Mouse (Mus musculus): ENCODE data around the gene 4930539E08Rik. TPM values are rescaled to one million over a fixed set of nuclear protein-coding genes. Genes with fewer than 3 reads are reported as not detected.

Gene 4930539E08Rik
- polyA plus RNA-seq, 1 experiment from 2014 or later: 1.2 TPM

DNA sequence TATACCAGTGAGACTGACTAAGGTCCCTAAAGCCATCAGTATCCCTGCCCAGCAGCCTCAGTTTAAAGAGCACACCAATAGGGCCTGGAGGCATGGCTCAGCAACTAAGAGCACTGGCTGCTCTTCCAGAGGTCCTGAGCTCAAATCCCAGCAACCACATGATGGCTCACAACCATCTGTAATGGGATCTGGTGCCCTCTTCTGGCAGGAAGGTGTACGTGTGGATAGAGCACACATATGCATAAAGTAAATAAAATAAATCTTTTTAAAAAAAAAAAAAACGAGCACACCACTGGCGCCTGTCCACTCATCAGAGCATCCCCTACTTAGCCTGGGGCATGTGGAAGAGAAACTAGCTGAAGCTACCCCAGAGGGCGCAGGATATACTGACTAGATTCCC lies 13.6 kb downstream of the 4930539E08Rik start:
- H3K4me3 ChIP-seq (replicated peaks; ENCODE audit: low read length): no peak overlapping the region
- no peaks in the 10 kb centered on the region for H3K36me3 ChIP-seq (replicated peaks; ENCODE audit: control insufficient read depth, insufficient read depth)
- H3K27ac ChIP-seq: no peak overlapping the region
- H3K27me3 ChIP-seq (ENCODE audit: control insufficient read depth, insufficient read depth, low read length): no peaks in the 10 kb centered on the region
- no peak overlapping the region for H3K9ac ChIP-seq
- no peaks in the 10 kb centered on the region for H3K9me3 ChIP-seq (ENCODE audit: control insufficient read depth, low read length)
- peaks cover 13% of the 10 kb centered on the region for H3K4me1 ChIP-seq (replicated peaks; ENCODE audit: control insufficient read depth, insufficient read depth, low read length)
- H3K4me2 ChIP-seq (replicated peaks): no peak overlapping the region
- WGBS: 76% methylated on average over 4 of the region's 4 CpGs
- DNase-seq (ENCODE audit: low spot score): no peak
- ATAC-seq (ENCODE audit: low FRiP score): no peak

DNA sequence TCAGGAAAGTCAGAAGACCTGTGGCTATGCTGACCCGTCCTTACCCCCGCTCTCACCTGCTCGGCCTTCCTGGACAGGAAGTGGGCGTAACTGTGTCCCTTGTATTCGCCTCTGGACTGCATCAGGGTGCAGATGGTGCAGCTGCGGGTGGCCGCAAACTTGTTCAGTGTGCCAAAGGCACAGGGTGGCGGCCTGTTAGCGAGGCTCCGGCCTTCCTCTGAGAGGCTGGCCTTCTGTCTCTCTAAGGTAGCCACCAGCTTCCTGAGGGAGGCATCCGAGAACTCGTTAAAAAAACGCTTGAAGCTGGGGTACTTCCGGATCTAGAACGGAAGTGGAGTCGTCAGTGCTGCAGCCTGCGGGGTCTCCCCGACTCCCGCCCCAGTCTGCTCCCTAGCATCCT lies 15.7 kb downstream of the 4930539E08Rik start:
- Histone ChIP-seq H3K27me3 (ENCODE audit: control insufficient read depth, insufficient read depth, low read length) (no peaks in the 10 kb centered on the region), H3K27ac (no peak overlapping the region), H3K4me1 (replicated peaks; ENCODE audit: control insufficient read depth, insufficient read depth, low read length) (peaks cover 1% of the 10 kb centered on the region), H3K4me3 (replicated peaks; ENCODE audit: low read length) (no peak overlapping the region), H3K36me3 (replicated peaks; ENCODE audit: control insufficient read depth, insufficient read depth) (no peaks in the 10 kb centered on the region), H3K4me2 (replicated peaks) (no peak overlapping the region), H3K9ac (no peak overlapping the region), H3K9me3 (ENCODE audit: control insufficient read depth, low read length) (no peaks in the 10 kb centered on the region)
- no peak for DNase-seq (ENCODE audit: low spot score)
- no peak for ATAC-seq (ENCODE audit: low FRiP score)
- 77% methylated on average over 19 of the region's 19 CpGs for WGBS

DNA sequence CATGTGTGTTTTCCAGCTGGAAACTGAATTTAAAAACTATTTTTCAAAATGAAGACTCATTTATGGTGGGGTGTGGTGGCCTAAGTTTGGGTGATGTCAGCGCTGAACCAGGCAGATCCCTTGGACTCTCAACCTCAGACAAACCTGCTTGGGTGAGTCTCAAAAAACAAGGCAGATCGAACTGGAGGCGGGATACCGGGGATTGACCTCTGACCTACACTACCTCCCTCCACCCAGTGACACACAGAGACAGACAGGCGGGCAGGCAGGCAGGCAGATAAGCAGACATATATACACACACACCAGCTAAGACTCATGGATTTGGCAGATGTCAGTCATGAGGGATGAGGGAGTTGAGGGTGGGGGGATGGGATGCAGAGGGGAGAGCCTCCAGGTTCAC lies 16.9 kb downstream of the 4930539E08Rik start:
- H3K9me3 ChIP-seq (ENCODE audit: control insufficient read depth, low read length): no peaks in the 10 kb centered on the region
- H3K4me3 ChIP-seq (replicated peaks; ENCODE audit: low read length): no peak overlapping the region
- no peak overlapping the region for H3K4me2 ChIP-seq (replicated peaks)
- no peaks in the 10 kb centered on the region for H3K27me3 ChIP-seq (ENCODE audit: control insufficient read depth, insufficient read depth, low read length)
- ATAC-seq (ENCODE audit: low FRiP score) (no peak), DNase-seq (ENCODE audit: low spot score) (no peak)
- no peaks in the 10 kb centered on the region for H3K4me1 ChIP-seq (replicated peaks; ENCODE audit: control insufficient read depth, insufficient read depth, low read length)
- H3K36me3 ChIP-seq (replicated peaks; ENCODE audit: control insufficient read depth, insufficient read depth): no peaks in the 10 kb centered on the region
- 64% methylated on average over 5 of the region's 5 CpGs for WGBS
- no peak overlapping the region for H3K9ac ChIP-seq
- H3K27ac ChIP-seq: no peak overlapping the region

DNA sequence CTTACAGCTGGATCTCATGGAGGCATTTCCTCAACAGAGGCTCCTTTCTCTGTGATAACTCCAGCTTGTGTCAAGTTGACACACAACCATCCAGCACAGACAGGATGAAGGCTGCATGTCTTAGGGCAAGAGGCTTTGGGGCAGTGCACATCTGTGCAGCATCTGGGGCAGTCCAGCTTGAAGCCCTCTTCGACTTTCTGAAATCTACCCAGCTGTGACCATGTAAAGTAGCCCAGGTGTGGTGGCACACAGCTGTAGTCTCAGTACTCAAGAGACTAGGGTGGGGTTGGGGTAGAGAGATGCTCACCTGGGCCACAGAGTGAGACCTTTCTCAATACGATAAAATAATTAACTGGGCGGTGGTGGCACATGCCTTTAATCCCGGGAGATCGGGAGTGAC lies 17.3 kb downstream of the 4930539E08Rik start:
- H3K36me3 ChIP-seq (replicated peaks; ENCODE audit: control insufficient read depth, insufficient read depth): no peaks in the 10 kb centered on the region
- H3K4me3 ChIP-seq (replicated peaks; ENCODE audit: low read length): no peak overlapping the region
- ATAC-seq (ENCODE audit: low FRiP score) (no peak), DNase-seq (ENCODE audit: low spot score) (no peak)
- H3K27me3 ChIP-seq (ENCODE audit: control insufficient read depth, insufficient read depth, low read length): no peaks in the 10 kb centered on the region
- H3K9me3 ChIP-seq (ENCODE audit: control insufficient read depth, low read length): no peaks in the 10 kb centered on the region
- H3K9ac ChIP-seq: no peak overlapping the region
- H3K4me1 ChIP-seq (replicated peaks; ENCODE audit: control insufficient read depth, insufficient read depth, low read length): no peaks in the 10 kb centered on the region
- 90% methylated on average over 5 of the region's 5 CpGs for WGBS
- H3K4me2 ChIP-seq (replicated peaks): no peak overlapping the region
- no peak overlapping the region for H3K27ac ChIP-seq

DNA sequence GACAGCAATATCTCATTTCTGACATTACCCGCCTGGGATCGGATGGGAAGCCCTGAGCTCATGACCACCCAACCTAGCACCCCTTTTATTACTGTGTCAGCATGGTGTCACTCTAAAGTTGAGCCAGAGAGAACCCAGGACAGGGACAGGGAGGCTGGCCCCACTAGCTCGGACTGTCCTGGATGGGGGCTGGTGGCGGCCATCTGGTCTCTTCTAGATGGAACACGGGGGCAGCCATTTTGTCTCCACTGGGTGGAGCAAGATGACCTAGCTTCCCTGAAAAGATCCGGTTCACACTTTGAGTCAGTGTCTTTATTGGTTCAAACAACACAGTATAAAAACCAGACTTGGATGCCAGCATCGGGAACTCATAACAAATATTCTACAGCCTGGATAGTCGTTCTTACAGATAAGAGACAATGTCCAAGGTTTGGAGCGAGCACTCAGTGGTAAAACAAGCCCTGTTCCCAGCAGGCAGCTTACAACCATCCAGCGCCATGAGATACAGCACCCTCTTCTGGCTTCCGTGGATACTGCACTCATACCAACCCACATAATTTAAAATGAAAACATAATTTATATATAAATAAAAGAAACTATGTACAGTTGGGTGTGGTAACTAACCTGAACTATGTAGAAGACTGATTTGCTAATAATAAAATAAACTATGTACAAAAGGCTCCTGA lies 18.9 kb downstream of the 4930539E08Rik start:
- no peak for DNase-seq (ENCODE audit: low spot score)
- H3K9me3 ChIP-seq (ENCODE audit: control insufficient read depth, low read length): no peaks in the 10 kb centered on the region
- H3K36me3 ChIP-seq (replicated peaks; ENCODE audit: control insufficient read depth, insufficient read depth): no peaks in the 10 kb centered on the region
- no peak overlapping the region for H3K4me3 ChIP-seq (replicated peaks; ENCODE audit: low read length)
- ATAC-seq (ENCODE audit: low FRiP score): no peak
- H3K9ac ChIP-seq: no peak overlapping the region
- no peaks in the 10 kb centered on the region for H3K4me1 ChIP-seq (replicated peaks; ENCODE audit: control insufficient read depth, insufficient read depth, low read length)
- H3K4me2 ChIP-seq (replicated peaks): no peak overlapping the region
- no peaks in the 10 kb centered on the region for H3K27me3 ChIP-seq (ENCODE audit: control insufficient read depth, insufficient read depth, low read length)
- 91% methylated on average over 11 of the region's 11 CpGs for WGBS
- H3K27ac ChIP-seq: no peak overlapping the region

DNA sequence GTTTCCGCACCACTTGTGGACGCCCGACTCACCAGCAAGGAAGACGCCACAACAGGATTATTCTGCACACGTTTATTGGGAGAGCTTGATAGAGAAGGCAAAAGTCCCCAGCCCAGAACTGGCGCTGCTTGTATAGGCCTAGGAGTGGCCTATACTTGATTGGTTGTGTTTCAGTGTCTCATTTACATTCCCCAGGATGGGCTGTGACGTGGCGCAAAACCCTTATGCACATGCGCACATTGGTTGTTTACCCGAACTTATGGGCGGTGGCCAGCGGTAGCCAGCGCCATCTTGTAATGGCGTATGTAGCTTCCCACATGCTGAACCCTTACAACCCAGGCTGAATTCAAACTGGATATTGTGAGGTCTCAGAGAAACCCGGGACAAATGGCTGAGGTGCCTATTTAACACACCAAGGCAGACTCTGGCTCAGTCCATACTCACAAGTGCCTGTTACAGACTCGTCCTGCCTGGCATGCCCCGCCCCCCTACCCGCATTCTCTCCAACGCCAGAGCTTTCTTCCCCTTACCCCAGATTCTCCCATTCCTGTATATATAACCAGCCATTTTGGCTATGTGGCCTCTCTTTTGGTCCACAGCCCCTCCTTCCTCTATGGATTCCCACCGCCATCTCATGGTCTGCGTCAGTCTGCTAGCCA lies 19.8 kb downstream of the 4930539E08Rik start:
- Histone ChIP-seq H3K36me3 (replicated peaks; ENCODE audit: control insufficient read depth, insufficient read depth) (no peaks in the 10 kb centered on the region), H3K4me2 (replicated peaks) (no peak overlapping the region), H3K9ac (no peak overlapping the region), H3K27ac (no peak overlapping the region), H3K4me3 (replicated peaks; ENCODE audit: low read length) (no peak overlapping the region), H3K27me3 (ENCODE audit: control insufficient read depth, insufficient read depth, low read length) (no peaks in the 10 kb centered on the region), H3K9me3 (ENCODE audit: control insufficient read depth, low read length) (no peaks in the 10 kb centered on the region), H3K4me1 (replicated peaks; ENCODE audit: control insufficient read depth, insufficient read depth, low read length) (no peaks in the 10 kb centered on the region)
- DNase-seq (ENCODE audit: low spot score) (no peak), ATAC-seq (ENCODE audit: low FRiP score) (no peak)
- WGBS: 97% methylated on average over 21 of the region's 21 CpGs

DNA sequence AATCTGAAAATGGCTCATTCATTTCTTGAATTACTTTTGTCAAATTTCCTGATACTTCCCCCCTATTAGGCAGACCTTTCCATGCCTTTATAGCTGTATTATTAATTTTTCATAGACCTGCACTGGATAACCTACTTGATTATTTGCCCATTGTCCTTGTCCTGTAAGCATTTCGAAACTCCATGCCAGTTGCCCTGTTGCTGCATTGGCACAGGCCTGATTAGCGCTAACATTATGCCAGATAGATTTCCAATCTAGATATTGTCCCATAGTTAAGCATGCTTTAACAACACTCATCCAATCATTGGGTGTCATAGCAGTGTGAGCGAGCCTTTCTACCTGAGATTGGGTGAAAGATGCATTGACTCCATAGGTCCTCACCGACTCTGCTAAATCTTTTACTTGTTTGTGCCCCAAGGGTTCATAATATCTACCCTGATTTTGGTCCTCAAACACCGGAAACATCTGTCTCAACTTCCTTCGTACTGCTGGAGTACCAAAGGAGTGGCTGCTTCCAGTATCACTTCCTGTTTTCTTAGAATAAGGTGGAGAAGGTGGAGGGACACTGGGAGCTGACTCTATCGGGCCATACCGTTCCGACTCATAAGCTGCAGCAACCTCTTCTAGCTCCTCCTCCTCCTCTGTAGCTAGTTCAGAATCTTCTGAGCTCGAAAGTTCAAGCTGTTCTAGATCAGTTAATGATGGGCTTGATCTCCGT lies 20.9 kb downstream of the 4930539E08Rik start:
- no peaks in the 10 kb centered on the region for H3K36me3 ChIP-seq (replicated peaks; ENCODE audit: control insufficient read depth, insufficient read depth)
- ATAC-seq (ENCODE audit: low FRiP score) (no peak), DNase-seq (ENCODE audit: low spot score) (no peak)
- no peaks in the 10 kb centered on the region for H3K4me1 ChIP-seq (replicated peaks; ENCODE audit: control insufficient read depth, insufficient read depth, low read length)
- no peak overlapping the region for H3K4me3 ChIP-seq (replicated peaks; ENCODE audit: low read length)
- no peak overlapping the region for H3K27ac ChIP-seq
- no peaks in the 10 kb centered on the region for H3K9me3 ChIP-seq (ENCODE audit: control insufficient read depth, low read length)
- H3K4me2 ChIP-seq (replicated peaks): no peak overlapping the region
- no peak overlapping the region for H3K9ac ChIP-seq
- 91% methylated on average over 11 of the region's 11 CpGs for WGBS
- no peaks in the 10 kb centered on the region for H3K27me3 ChIP-seq (ENCODE audit: control insufficient read depth, insufficient read depth, low read length)

DNA sequence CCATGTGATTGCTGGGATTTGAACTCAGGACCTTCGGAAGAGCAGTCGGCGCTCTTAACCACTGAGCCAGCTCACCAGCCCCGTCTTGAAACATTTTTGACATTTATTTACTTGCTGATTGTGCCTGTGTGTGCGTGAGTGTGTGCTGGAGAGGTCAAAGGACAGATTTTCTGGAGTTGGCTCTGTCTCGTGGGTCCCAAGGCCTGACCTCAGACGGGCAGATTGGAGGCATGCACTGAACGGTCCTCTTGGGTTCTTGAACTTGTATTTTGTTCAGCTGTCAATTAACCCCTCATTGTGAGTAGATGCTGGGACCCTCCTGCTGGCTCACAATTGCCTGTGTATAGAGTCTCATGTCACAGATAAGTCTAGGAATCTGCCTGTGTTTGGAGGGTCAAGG lies 28.9 kb downstream of the 4930539E08Rik start:
- Histone ChIP-seq H3K4me1 (replicated peaks; ENCODE audit: control insufficient read depth, insufficient read depth, low read length) (no peaks in the 10 kb centered on the region), H3K4me3 (replicated peaks; ENCODE audit: low read length) (no peak overlapping the region), H3K27me3 (ENCODE audit: control insufficient read depth, insufficient read depth, low read length) (no peaks in the 10 kb centered on the region; the same call in 1 of the 2 replicates), H3K9ac (no peak overlapping the region), H3K9me3 (ENCODE audit: control insufficient read depth, low read length) (peaks cover 4% of the 10 kb centered on the region; the same call in 1 of the 2 replicates), H3K36me3 (replicated peaks; ENCODE audit: control insufficient read depth, insufficient read depth) (no peaks in the 10 kb centered on the region), H3K27ac (no peak overlapping the region), H3K4me2 (replicated peaks) (no peak overlapping the region)
- WGBS: 77% methylated on average over 8 of the region's 8 CpGs
- DNase-seq (ENCODE audit: low spot score) (no peak), ATAC-seq (ENCODE audit: low FRiP score) (no peak)

DNA sequence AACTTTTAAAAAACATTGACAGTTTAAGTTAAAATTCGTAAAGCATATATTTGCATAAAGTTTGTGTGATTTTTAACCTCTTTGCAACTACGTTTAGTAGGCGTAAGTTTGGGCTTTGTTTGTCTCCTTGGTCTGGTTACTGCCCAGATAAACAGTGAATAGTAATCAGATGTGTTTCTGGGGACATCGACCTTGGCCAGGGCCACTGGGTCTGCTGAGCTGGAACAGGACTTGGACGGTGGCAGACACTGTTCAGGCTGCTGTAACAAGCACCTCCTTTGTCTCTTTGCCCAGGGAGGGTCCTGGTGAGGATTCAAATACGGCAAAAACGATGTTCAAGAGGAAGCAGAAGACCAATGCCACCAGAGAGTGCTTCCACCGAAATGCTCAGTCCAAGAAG lies 29.9 kb downstream of the 4930539E08Rik start:
- Histone ChIP-seq H3K36me3 (replicated peaks; ENCODE audit: control insufficient read depth, insufficient read depth) (no peaks in the 10 kb centered on the region), H3K9me3 (ENCODE audit: control insufficient read depth, low read length) (peaks cover 4% of the 10 kb centered on the region; the same call in 1 of the 2 replicates), H3K27me3 (ENCODE audit: control insufficient read depth, insufficient read depth, low read length) (no peaks in the 10 kb centered on the region; the same call in 1 of the 2 replicates), H3K4me1 (replicated peaks; ENCODE audit: control insufficient read depth, insufficient read depth, low read length) (peaks cover under 1% of the 10 kb centered on the region), H3K4me3 (replicated peaks; ENCODE audit: low read length) (no peak overlapping the region), H3K9ac (no peak overlapping the region), H3K4me2 (replicated peaks) (no peak overlapping the region), H3K27ac (no peak overlapping the region)
- no peak for DNase-seq (ENCODE audit: low spot score)
- WGBS: 85% methylated on average over 8 of the region's 8 CpGs
- no peak for ATAC-seq (ENCODE audit: low FRiP score)
